Mouse (Mus musculus) bone marrow, adult 2 months (tissue): ENCODE measurements around the gene Mcub.

ENCODE experiments used
- CTCF ChIP-seq: fragments of 200-500 bp; IDR thresholded peaks from 2 replicates; pipeline ENCODE4 v1.5.1; 2011; ENCODE audit warnings: low read length, control low read depth; ENCODE audit not compliant: control insufficient read depth, insufficient read depth
- POLR2A ChIP-seq: fragments of 200-500 bp; IDR thresholded peaks from 2 replicates; pipeline ENCODE4 v1.6.1; 2011; ENCODE audit warnings: low read depth, mild to moderate bottlenecking, control low read depth, low read length, borderline replicate concordance; ENCODE audit not compliant: control insufficient read depth

DNA sequence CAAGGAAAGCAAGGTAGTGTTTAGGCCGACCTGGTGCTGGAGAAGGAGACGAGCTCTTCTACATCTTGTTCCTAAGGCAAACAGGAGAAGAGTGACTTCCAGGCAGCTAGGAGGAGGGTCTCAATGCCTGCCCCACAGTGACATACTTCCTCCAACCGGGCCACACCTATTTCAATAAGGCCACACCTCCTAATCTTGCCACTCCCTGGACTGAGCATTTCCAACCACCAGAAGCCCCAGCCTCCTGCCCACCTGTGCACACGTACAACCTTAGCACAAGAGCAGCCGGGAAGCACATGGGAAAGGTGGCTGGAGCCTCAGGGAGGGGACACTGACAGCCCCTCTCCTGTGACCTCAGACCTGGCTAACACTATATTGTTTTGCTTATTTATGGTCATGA lies 78.0 kb downstream of the Mcub start:
- TF ChIP-seq POLR2A, result no peak
- no peak for TF ChIP-seq CTCF
